Mouse (Mus musculus) kidney, embryonic 16.5 days (tissue): ENCODE measurements around the gene Lef1. TPM values are rescaled to one million over a fixed set of nuclear protein-coding genes. Genes with fewer than 3 reads are reported as not detected.

Source experiments
- ATAC-seq: fragments of 200-750 bp; cut with Nextera tagmentation; 2 replicates; pipeline ENCODE4 v1.8.0; 2017; ENCODE audit warnings: moderate TSS enrichment; ENCODE audit not compliant: low FRiP score, low TSS enrichment
- H3K27ac ChIP-seq: fragments of 300-500 bp; sonication (generic); 2 replicates; pipeline ENCODE4 v1.5.1; 2014; ENCODE audit warnings: low read length
- H3K27me3 ChIP-seq: fragments of 300-500 bp; sonication (generic); 2 replicates; pipeline ENCODE4 v1.6.1; 2014; ENCODE audit warnings: low read length, control low read depth, mixed read lengths; ENCODE audit not compliant: insufficient read depth
- H3K36me3 ChIP-seq: fragments of 300-500 bp; sonication (generic); 2 replicates; pipeline ENCODE4 v1.6.1; 2014; ENCODE audit warnings: low read length, control low read depth, mixed read lengths; ENCODE audit not compliant: insufficient read depth
- H3K4me1 ChIP-seq: fragments of 300-500 bp; sonication (generic); 2 replicates; pipeline ENCODE4 v1.6.1; 2014; ENCODE audit warnings: low read length, control low read depth, mixed read lengths; ENCODE audit not compliant: insufficient read depth
- H3K4me2 ChIP-seq: fragments of 300-500 bp; sonication (generic); replicated peaks from 2 replicates; pipeline ENCODE4 v1.6.1; 2014; ENCODE audit warnings: low read depth, low read length
- H3K4me3 ChIP-seq: fragments of 300-500 bp; sonication (generic); 2 replicates; pipeline ENCODE4 v1.5.1; 2014; ENCODE audit warnings: mild to moderate bottlenecking, low read length
- H3K9ac ChIP-seq: fragments of 300-500 bp; sonication (generic); replicated peaks from 2 replicates; pipeline ENCODE4 v1.6.1; 2014; ENCODE audit warnings: low read length
- H3K9me3 ChIP-seq: fragments of 300-500 bp; sonication (generic); 2 replicates; pipeline ENCODE4 v1.6.1; 2016; ENCODE audit warnings: low read length, control low read depth
- WGBS: fragments of 180-500 bp; shearing (Covaris S2); extraction: QIAGEN DNeasy Blood & Tissue Kit; methylation state at CpG from one replicate; pipeline ENCODE4 v1.1.7; 2014; 5-methylcytosine and 5-hydroxymethylcytosine counted together
- polyA plus RNA-seq: library from polyadenylated mRNA; unstranded; fragments of >200 nt; fragmentation: Nextera tagmentation; extraction: Ambion mirVana; gene quantifications from 2 replicates; pipeline ENCODE4 v1.2.1, GENCODE M21; 2015

Lef1 gene
- polyA plus RNA-seq, 1 experiment from 2014 or later, result 20.0 TPM

- WGBS, result 27% methylated on average over 8 of the region's 8 CpGs
- no peak for ATAC-seq
- Histone ChIP-seq H3K27me3 (no peaks in the 10 kb centered on the region), H3K27ac (no peak overlapping the region), H3K36me3 (no peaks in the 10 kb centered on the region), H3K4me3 (no peak overlapping the region), H3K9me3 (no peaks in the 10 kb centered on the region), H3K9ac (no peak overlapping the region), H3K4me1 (peaks cover 35% of the 10 kb centered on the region), H3K4me2 (peak overlapping the region; percentile 6)
Observed at GRCm38 (mm10) chr3:131136455-131136854, 26.2 kb downstream of the Lef1 start.

GRCm38 (mm10) chr3:131137119-131137781 is 27.0 kb downstream of the Lef1 start:
- H3K9me3 ChIP-seq, result no peaks in the 10 kb centered on the region
- 35% methylated on average over 18 of the region's 18 CpGs for WGBS
- no peak overlapping the region for H3K9ac ChIP-seq
- H3K4me2 ChIP-seq, result peak overlapping the region; percentile 6; the same call in 1 of the 2 replicates
- no peak overlapping the region for H3K4me3 ChIP-seq
- peak; percentile 47; the same call in 1 of the 2 replicates for ATAC-seq
- H3K4me1 ChIP-seq, result peaks cover 35% of the 10 kb centered on the region
- no peaks in the 10 kb centered on the region for H3K36me3 ChIP-seq
- no peaks in the 10 kb centered on the region for H3K27me3 ChIP-seq
- no peak overlapping the region for H3K27ac ChIP-seq

GRCm38 (mm10) chr3:131138224-131138623 is 28.0 kb downstream of the Lef1 start:
- H3K4me2 ChIP-seq, result no peak overlapping the region
- ATAC-seq, result no peak

GRCm38 (mm10) chr3:131138797-131139196 is 28.5 kb downstream of the Lef1 start:
- Histone ChIP-seq H3K9ac (no peak overlapping the region), H3K27ac (no peak overlapping the region; the same call in 1 of the 2 replicates), H3K4me2 (no peak overlapping the region), H3K9me3 (no peaks in the 10 kb centered on the region), H3K36me3 (no peaks in the 10 kb centered on the region), H3K4me3 (no peak overlapping the region), H3K27me3 (no peaks in the 10 kb centered on the region), H3K4me1 (peaks cover 42% of the 10 kb centered on the region)
- ATAC-seq, result no peak
- 83% methylated on average over 8 of the region's 8 CpGs for WGBS

More at GRCm38 (mm10) chr3:131138224-131138623, 28.0 kb downstream of the Lef1 start:
- no peak overlapping the region for H3K4me3 ChIP-seq
- no peak overlapping the region for H3K27ac ChIP-seq
- no peaks in the 10 kb centered on the region for H3K27me3 ChIP-seq
- H3K36me3 ChIP-seq, result no peaks in the 10 kb centered on the region
- WGBS, result 84% methylated on average over 9 of the region's 9 CpGs
- H3K4me1 ChIP-seq, result peaks cover 40% of the 10 kb centered on the region
- H3K9ac ChIP-seq, result no peak overlapping the region
- H3K9me3 ChIP-seq, result no peaks in the 10 kb centered on the region

GRCm38 (mm10) chr3:131139345-131140090 is 29.2 kb downstream of the Lef1 start:
- Histone ChIP-seq H3K4me3 (no peak overlapping the region), H3K4me1 (peaks cover 42% of the 10 kb centered on the region), H3K9me3 (no peaks in the 10 kb centered on the region), H3K9ac (no peak overlapping the region), H3K36me3 (no peaks in the 10 kb centered on the region), H3K27me3 (no peaks in the 10 kb centered on the region), H3K4me2 (no peak overlapping the region), H3K27ac (peak overlapping the region; percentile 46; the same call in 1 of the 2 replicates)
- ATAC-seq, result 0 out of 2 replicates have a peak, but pooled peaks have one; percentile 28
- 49% methylated on average over 14 of the region's 14 CpGs for WGBS

- Histone ChIP-seq H3K9ac (no peak overlapping the region), H3K4me2 (no peak overlapping the region), H3K27ac (peak overlapping the region; percentile 46; the same call in 1 of the 2 replicates), H3K4me1 (peaks cover 42% of the 10 kb centered on the region), H3K36me3 (no peaks in the 10 kb centered on the region), H3K9me3 (no peaks in the 10 kb centered on the region), H3K4me3 (no peak overlapping the region), H3K27me3 (no peaks in the 10 kb centered on the region)
- no peak for ATAC-seq
- 91% methylated on average over 7 of the region's 7 CpGs for WGBS
Observed at GRCm38 (mm10) chr3:131140091-131140462, 29.8 kb downstream of the Lef1 start.

- Histone ChIP-seq H3K4me1 (peaks cover 38% of the 10 kb centered on the region), H3K9me3 (no peaks in the 10 kb centered on the region), H3K36me3 (no peaks in the 10 kb centered on the region), H3K4me3 (no peak overlapping the region), H3K9ac (no peak overlapping the region), H3K27ac (no peak overlapping the region), H3K27me3 (no peaks in the 10 kb centered on the region), H3K4me2 (no peak overlapping the region)
- ATAC-seq, result no peak
- 29% methylated on average over 4 of the region's 4 CpGs for WGBS
Observed at GRCm38 (mm10) chr3:131141546-131141945, 31.3 kb downstream of the Lef1 start.

- Histone ChIP-seq H3K4me2 (no peak overlapping the region), H3K9ac (no peak overlapping the region), H3K9me3 (no peaks in the 10 kb centered on the region), H3K4me1 (peaks cover 15% of the 10 kb centered on the region), H3K27me3 (no peaks in the 10 kb centered on the region), H3K27ac (no peak overlapping the region), H3K36me3 (no peaks in the 10 kb centered on the region), H3K4me3 (no peak overlapping the region)
- 86% methylated on average over 2 of the region's 2 CpGs for WGBS
- ATAC-seq, result no peak
Observed at GRCm38 (mm10) chr3:131144250-131144649, 34.0 kb downstream of the Lef1 start.

- H3K36me3 ChIP-seq, result no peaks in the 10 kb centered on the region
- H3K9me3 ChIP-seq, result no peaks in the 10 kb centered on the region
- H3K4me2 ChIP-seq, result no peak overlapping the region
- H3K9ac ChIP-seq, result no peak overlapping the region
- H3K27ac ChIP-seq, result no peak overlapping the region
- WGBS, result 94% methylated on average over 4 of the region's 4 CpGs
- H3K27me3 ChIP-seq, result no peaks in the 10 kb centered on the region
- no peak for ATAC-seq
- no peak overlapping the region for H3K4me3 ChIP-seq
- peaks cover 19% of the 10 kb centered on the region for H3K4me1 ChIP-seq
Observed at GRCm38 (mm10) chr3:131152921-131153320, 42.6 kb downstream of the Lef1 start.

- H3K36me3 ChIP-seq, result no peaks in the 10 kb centered on the region
- H3K4me3 ChIP-seq, result no peak overlapping the region
- WGBS, result 76% methylated on average over 4 of the region's 4 CpGs
- no peak overlapping the region for H3K9ac ChIP-seq
- ATAC-seq, result no peak
- no peaks in the 10 kb centered on the region for H3K27me3 ChIP-seq
- no peaks in the 10 kb centered on the region for H3K9me3 ChIP-seq
- no peak overlapping the region for H3K4me2 ChIP-seq
- H3K27ac ChIP-seq, result 0 out of 2 replicates have a peak overlapping the region, but pooled peaks have one; percentile 11
- peaks cover 19% of the 10 kb centered on the region for H3K4me1 ChIP-seq
Observed at GRCm38 (mm10) chr3:131153896-131154295, 43.6 kb downstream of the Lef1 start.
